Mouse (Mus musculus): ENCODE data around the gene Ninj2. TPM values are rescaled to one million over a fixed set of nuclear protein-coding genes. Genes with fewer than 3 reads are reported as not detected.
A peak's percentile ranks its signal among the peaks of the same experiment; 100 is the strongest.

The Ninj2 gene
- polyA plus RNA-seq, 1 experiment from 2014 or later = not detected

DNA sequence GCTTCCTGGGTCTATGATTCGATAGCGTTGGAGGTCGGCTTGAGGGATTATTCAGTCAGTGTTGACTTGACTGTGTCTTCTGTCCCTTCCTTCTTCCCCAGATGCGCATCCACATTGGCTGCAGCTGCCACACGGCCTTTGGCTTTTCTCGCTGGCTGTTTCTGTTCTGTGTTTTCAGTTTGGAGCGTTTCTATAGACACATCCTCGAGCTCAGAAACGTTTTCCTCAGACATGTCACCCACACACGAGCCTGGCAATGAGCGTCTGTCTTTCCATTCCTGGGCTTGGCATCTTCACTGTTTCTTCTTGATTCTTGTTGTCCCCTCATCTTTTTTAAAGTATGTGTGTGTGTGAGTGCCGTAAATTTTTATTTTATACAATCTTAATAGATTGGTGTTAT lies 8.1 kb downstream of the Ninj2 start:
- Histone ChIP-seq H3K36me3 (no peaks in the 10 kb centered on the region), H3K27ac (replicated peaks) (no peak overlapping the region), H3K4me3 (no peak overlapping the region), H3K27me3 (ENCODE audit: low read depth, poor library complexity, severe bottlenecking) (no peaks in the 10 kb centered on the region), H3K9me3 (replicated peaks) (no peaks in the 10 kb centered on the region), H3K4me1 (no peaks in the 10 kb centered on the region)
- 87% methylated on average over 12 of the region's 12 CpGs for WGBS
- no peak for DNase-seq (ENCODE audit: low spot score)

DNA sequence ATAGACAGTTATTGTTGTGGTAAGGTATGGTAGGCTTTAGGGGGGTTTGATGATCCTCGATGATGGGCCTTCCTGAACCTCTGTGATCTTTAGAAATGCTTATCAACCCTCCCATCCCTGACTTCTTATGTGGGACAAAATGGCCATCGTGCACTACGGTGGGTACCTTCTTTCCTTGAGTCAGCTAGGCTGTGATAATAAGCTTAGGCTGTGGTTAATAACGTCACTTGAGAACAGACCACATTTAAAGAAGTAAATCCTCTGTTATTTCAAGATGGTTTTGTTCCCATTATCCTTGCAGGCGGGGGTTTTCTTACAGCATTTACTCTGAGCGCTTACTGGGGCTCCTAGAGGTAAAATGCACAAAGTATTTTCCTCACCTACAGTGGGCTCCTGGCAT lies 8.8 kb downstream of the Ninj2 start:
- Histone ChIP-seq H3K27me3 (ENCODE audit: low read depth, poor library complexity, severe bottlenecking) (no peaks in the 10 kb centered on the region), H3K36me3 (no peaks in the 10 kb centered on the region), H3K4me1 (no peaks in the 10 kb centered on the region), H3K4me3 (no peak overlapping the region), H3K9me3 (replicated peaks) (no peaks in the 10 kb centered on the region), H3K27ac (replicated peaks) (no peak overlapping the region)
- DNase-seq (ENCODE audit: low spot score) = no peak
- 81% methylated on average over 6 of the region's 6 CpGs for WGBS

DNA sequence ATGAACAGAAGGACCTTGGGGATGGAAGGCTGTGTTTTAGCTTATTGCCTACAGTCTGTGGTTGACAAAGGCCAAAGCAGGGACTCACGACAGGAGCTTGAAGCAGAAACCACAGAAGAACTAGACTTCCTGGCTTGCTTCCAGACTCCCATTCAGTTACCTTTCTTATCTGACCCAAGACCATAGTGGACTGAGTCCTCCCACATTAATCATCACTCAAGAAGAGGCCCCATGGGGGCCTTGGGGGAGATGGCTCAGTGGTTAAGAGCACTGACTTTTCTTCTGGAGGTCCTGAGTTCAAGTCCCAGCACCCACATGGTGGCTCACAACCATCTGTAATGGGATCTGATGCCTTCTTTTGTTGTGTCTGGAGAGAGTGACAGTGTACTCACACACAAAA lies 10.0 kb downstream of the Ninj2 start:
- Histone ChIP-seq H3K4me3 (no peak overlapping the region), H3K27ac (replicated peaks) (no peak overlapping the region), H3K4me1 (0 out of 2 replicates have a peak, but pooled peaks cover 4% of the 10 kb centered on the region), H3K9me3 (replicated peaks) (no peaks in the 10 kb centered on the region), H3K36me3 (no peaks in the 10 kb centered on the region), H3K27me3 (ENCODE audit: low read depth, poor library complexity, severe bottlenecking) (no peaks in the 10 kb centered on the region)
- no peak for DNase-seq (ENCODE audit: low spot score)
- 71% methylated on average over 1 of the region's 1 CpGs for WGBS

DNA sequence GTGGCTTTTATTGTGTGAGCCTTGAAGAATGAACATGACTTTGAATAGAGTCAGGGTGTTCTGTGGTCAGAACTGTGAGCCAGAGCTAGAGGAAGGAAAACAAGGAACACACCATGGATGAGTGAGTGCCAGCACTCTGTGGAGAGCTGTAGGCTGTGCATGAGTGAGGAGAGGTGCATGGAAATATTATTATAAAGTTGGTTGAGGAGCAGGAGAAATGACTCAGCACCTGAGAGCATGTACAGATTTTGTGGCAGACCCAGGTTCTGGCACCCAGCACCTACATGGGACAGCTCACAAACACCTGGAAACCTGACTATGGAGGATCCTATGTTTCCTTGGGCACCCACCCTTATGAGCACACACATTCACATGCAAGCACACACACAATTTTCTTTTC lies 11.9 kb downstream of the Ninj2 start:
- no peak overlapping the region for H3K4me3 ChIP-seq
- H3K27me3 ChIP-seq (ENCODE audit: low read depth, poor library complexity, severe bottlenecking) = no peaks in the 10 kb centered on the region
- peaks cover 10% of the 10 kb centered on the region; the same call in 1 of the 2 replicates for H3K4me1 ChIP-seq
- no peaks in the 10 kb centered on the region for H3K36me3 ChIP-seq
- H3K27ac ChIP-seq (replicated peaks) = no peak overlapping the region
- DNase-seq (ENCODE audit: low spot score) = no peak
- no peaks in the 10 kb centered on the region for H3K9me3 ChIP-seq (replicated peaks)

DNA sequence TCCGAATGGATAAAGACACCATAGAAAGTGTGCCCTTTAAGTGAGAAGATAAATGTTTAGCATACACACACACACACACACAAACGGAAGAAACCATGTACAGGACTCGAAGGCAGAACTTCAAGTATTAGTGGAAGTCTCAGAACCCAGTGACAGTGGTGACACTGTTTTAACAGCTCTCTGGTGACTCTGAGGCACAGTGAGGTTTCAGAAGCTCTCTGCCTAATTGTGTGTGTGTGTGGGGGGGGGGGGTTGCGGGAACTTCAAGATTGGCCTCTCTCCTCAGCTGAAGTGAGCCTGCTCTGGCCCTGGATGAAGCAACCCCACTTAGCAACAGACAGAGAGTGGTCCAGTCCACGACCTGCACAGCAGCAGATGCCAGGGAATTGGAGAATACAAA lies 14.4 kb downstream of the Ninj2 start:
- H3K27me3 ChIP-seq (ENCODE audit: low read depth, poor library complexity, severe bottlenecking) = no peaks in the 10 kb centered on the region
- 90% methylated on average over 5 of the region's 5 CpGs for WGBS
- DNase-seq (ENCODE audit: low spot score) = no peak

DNA sequence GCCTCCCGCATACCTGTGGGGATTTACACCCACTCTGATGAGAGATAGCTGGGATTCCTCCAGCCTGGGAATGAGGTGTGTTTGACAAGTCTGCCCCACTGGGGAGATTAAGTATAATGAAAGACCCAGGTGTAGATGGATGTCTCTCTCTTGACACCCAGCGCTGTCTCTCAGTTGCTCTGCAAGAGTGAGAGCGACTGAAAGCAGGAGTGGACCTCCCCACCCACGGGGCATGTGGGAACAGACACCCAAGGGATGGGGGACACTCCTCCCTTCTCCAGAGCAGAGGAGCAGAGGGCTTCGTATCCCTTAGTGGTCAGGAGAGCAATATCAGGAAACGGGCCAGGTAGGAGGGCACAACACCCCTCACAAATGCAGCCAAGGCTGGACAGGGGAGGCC lies 14.9 kb downstream of the Ninj2 start:
- Histone ChIP-seq H3K4me1 (peaks cover 33% of the 10 kb centered on the region), H3K36me3 (no peaks in the 10 kb centered on the region), H3K4me3 (no peak overlapping the region), H3K9me3 (replicated peaks) (no peaks in the 10 kb centered on the region), H3K27me3 (ENCODE audit: low read depth, poor library complexity, severe bottlenecking) (no peaks in the 10 kb centered on the region), H3K27ac (replicated peaks) (0 out of 2 replicates have a peak overlapping the region, but pooled peaks have one; percentile 13)
- no peak for DNase-seq (ENCODE audit: low spot score)
- 77% methylated on average over 6 of the region's 6 CpGs for WGBS

More for the DNA sequence above, 14.4 kb downstream of the Ninj2 start:
- Histone ChIP-seq H3K9me3 (replicated peaks) (no peaks in the 10 kb centered on the region), H3K27ac (replicated peaks) (no peak overlapping the region), H3K36me3 (no peaks in the 10 kb centered on the region), H3K4me1 (peaks cover 28% of the 10 kb centered on the region), H3K4me3 (no peak overlapping the region)

DNA sequence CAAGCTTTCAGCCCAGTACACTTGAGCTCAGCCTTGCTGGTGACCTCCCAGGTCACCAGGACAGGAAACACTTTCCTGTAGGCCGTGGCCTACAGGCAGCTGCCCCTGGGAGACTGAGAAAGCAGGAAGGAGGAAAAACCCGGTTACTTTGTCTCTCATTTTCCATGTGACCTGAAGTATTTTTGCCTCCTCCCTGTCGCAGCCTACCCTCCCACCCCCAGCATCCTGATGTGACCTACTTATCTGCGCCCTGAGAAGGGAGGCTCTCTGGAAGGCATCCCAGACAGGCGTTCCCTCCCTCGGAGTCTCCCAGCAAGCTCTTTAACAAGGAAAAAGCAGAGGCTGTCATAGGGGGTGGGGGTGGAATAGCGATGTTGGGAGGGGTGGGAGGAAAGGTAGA lies 16.0 kb downstream of the Ninj2 start:
- 32% methylated on average over 7 of the region's 7 CpGs for WGBS

DNA sequence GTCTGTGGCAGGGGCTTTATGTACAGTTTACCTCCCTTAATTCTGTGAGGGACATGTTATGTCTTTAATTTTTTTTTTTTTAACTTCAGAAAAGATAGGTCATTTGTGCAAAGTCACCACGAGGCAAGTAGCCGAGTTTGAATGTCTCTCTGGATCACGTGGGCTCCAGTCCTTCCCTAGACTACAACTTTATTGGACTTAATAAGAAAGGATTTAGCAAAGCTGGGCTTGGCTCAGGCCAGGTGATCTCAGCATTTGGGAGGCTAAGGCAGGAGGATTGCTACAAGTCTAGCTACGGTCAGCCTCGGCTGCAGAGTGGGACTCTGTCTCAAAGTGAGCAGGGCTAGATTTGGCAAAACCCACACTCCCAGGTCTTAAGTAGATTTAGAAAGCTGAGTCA lies 16.8 kb downstream of the Ninj2 start:
- no peak for DNase-seq (ENCODE audit: low spot score)
- peaks cover 37% of the 10 kb centered on the region for H3K4me1 ChIP-seq
- H3K27me3 ChIP-seq (ENCODE audit: low read depth, poor library complexity, severe bottlenecking) = no peaks in the 10 kb centered on the region
- H3K36me3 ChIP-seq = no peaks in the 10 kb centered on the region
- WGBS = 81% methylated on average over 5 of the region's 5 CpGs
- no peak overlapping the region for H3K27ac ChIP-seq (replicated peaks)
- H3K9me3 ChIP-seq (replicated peaks) = no peaks in the 10 kb centered on the region
- no peak overlapping the region for H3K4me3 ChIP-seq

More for the DNA sequence above, 16.0 kb downstream of the Ninj2 start:
- Histone ChIP-seq H3K36me3 (no peaks in the 10 kb centered on the region), H3K27me3 (ENCODE audit: low read depth, poor library complexity, severe bottlenecking) (no peaks in the 10 kb centered on the region), H3K4me1 (peaks cover 34% of the 10 kb centered on the region), H3K27ac (replicated peaks) (no peak overlapping the region), H3K4me3 (no peak overlapping the region), H3K9me3 (replicated peaks) (no peaks in the 10 kb centered on the region)
- DNase-seq (ENCODE audit: low spot score) = no peak

DNA sequence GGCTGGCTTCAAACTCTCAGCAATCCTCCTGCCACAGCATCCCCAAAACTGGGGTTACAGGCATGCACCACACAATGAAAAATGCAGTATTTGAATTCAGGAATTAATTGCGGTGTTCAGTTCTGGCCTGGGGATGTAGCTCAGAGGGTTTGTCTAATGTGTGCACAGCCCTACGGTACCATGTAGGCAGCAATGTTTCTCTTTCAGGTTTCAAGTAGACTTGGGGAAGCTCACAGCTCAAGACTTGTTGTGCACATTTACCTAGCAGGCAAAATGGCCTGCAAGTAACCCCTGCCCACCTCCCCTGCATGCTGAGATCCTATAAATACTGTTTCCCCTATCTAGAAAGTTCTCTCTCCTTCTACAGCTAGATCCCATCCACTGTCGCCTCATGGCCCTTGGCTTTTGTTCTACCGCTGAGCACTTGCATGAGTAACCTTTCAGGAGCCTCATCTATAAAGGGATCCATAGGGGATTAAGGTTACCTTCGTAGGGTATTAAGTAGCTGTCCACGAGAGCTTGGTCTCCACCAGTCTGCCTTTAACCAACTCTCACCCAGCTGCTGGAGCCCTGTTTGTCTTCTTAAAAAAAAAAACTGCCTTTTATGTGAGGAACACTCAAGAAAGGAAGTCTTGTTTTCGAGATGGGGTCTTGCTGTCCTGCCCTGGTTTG lies 17.7 kb downstream of the Ninj2 start:
- Histone ChIP-seq H3K9me3 (replicated peaks) (no peaks in the 10 kb centered on the region), H3K4me1 (peaks cover 42% of the 10 kb centered on the region), H3K27me3 (ENCODE audit: low read depth, poor library complexity, severe bottlenecking) (no peaks in the 10 kb centered on the region), H3K4me3 (no peak overlapping the region), H3K36me3 (no peaks in the 10 kb centered on the region), H3K27ac (replicated peaks) (peak overlapping the region; percentile 84; the same call in 1 of the 2 replicates)
- no peak for DNase-seq (ENCODE audit: low spot score)
- 72% methylated on average over 7 of the region's 7 CpGs for WGBS

DNA sequence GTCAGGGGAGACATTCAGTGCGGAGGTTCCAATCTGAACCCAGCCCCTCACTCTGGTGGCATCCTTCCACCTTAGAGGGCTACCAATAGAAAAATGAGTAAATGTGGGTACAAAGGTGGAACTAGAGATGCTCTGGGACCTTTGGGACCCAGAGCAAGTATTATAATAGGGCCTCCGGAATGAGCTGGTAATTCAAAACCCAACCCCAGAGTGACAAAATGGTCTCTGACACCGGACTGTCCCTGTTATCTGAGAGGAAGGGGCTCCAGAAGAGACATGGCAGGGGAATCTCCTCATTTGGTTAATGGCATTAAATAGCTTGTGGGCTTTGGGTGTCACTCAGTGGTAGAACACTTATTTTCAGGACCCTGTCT lies 18.2 kb downstream of the Ninj2 start:
- DNase-seq (ENCODE audit: low spot score) = no peak
- peak overlapping the region; percentile 84 for H3K27ac ChIP-seq (replicated peaks)
- H3K4me3 ChIP-seq = no peak overlapping the region
- H3K9me3 ChIP-seq (replicated peaks) = no peaks in the 10 kb centered on the region
- 73% methylated on average over 3 of the region's 3 CpGs for WGBS
- peaks cover 42% of the 10 kb centered on the region for H3K4me1 ChIP-seq
- H3K27me3 ChIP-seq (ENCODE audit: low read depth, poor library complexity, severe bottlenecking) = no peaks in the 10 kb centered on the region
- no peaks in the 10 kb centered on the region for H3K36me3 ChIP-seq

DNA sequence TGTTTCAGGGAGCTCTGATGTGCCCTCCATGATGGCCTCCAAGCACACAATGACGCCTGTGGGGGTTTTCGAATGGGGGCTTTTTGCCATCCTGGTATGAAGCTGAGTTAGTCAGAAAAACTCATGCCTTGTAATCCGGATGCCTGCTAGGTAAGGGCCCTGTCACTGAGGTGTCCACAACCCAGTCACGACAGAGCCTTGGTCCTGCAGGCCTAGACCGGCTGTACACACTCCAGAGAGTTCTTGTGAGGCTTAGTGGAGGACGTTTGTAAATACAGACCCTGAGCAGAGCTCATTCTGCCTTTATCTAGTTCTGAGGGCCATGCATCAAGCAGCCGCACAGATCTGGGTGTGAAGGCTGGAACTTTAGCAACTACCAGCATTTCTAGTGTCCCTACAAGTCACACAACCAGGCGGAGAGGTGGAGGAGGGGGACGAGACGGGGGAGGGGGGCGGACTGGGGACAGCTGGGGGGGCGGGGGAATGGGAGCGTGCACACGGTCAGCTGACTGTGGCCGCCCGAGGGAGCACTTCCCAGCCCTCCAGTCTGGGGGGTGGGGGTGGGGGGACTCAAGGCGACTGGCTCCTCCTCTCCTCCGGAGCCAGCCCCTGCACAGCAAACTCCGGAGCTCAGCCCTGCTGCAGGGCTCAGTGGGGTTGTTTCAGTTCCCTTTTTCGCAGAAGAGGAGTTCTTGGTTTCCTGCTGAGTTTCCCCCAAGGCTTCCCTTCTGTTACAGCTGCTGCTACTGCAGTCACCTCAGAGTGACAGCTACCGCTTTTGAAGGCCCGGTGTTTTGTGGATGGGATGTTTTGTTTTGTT lies 19.0 kb downstream of the Ninj2 start:
- DNase-seq (ENCODE audit: low spot score) = peak; percentile 81
- 7% methylated on average over 21 of the region's 22 CpGs for WGBS
- H3K4me3 ChIP-seq = peak overlapping the region; percentile 44

DNA sequence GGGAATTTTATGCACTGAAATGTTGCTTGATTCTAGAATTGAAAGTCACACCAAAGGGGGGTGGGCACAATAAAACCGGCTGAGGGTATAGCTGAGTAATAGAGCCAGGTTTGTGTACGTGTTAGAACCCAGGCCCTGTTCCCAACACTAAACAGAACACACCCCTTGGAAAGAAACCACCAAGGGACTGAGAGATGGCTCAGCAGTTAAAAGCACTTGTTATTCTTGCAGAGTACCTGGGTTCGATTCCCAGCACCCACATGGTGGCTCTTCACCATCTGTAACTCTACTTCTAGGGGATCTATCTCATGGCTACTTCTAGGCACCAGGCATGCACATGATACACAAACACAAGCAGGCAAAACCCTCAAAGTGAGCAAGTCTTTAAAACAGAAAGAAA lies 20.7 kb downstream of the Ninj2 start:
- Histone ChIP-seq H3K36me3 (no peaks in the 10 kb centered on the region), H3K9me3 (replicated peaks) (no peaks in the 10 kb centered on the region), H3K27me3 (ENCODE audit: low read depth, poor library complexity, severe bottlenecking) (no peaks in the 10 kb centered on the region), H3K4me3 (no peak overlapping the region), H3K4me1 (peaks cover 37% of the 10 kb centered on the region), H3K27ac (replicated peaks) (no peak overlapping the region)
- DNase-seq (ENCODE audit: low spot score) = no peak
- WGBS = 90% methylated on average over 3 of the region's 3 CpGs

More for the DNA sequence above, 19.0 kb downstream of the Ninj2 start:
- H3K27me3 ChIP-seq (ENCODE audit: low read depth, poor library complexity, severe bottlenecking) = no peaks in the 10 kb centered on the region
- no peaks in the 10 kb centered on the region for H3K36me3 ChIP-seq
- peaks cover 42% of the 10 kb centered on the region for H3K4me1 ChIP-seq
- peak overlapping the region; percentile 84 for H3K27ac ChIP-seq (replicated peaks)
- H3K9me3 ChIP-seq (replicated peaks) = no peaks in the 10 kb centered on the region

DNA sequence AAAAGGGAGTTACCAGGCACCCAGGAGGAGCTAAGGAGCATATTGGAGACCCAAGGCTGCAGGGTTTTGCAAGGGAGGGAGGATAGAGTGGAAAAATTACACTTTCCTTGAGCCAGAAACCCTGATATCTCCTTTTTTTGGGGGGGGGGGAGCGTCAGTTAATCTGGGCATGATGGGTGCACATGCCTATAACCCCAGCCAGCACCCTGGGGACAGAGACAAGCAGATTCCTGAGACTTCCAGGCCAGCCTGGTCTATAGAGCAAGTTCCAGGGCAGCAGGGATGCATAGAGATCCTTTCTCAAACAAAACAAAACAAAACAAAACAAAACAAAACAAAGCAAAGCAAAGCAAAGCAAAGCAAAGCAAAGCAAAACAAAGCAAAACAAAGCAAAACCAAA lies 21.1 kb downstream of the Ninj2 start:
- Histone ChIP-seq H3K27ac (replicated peaks) (no peak overlapping the region), H3K4me1 (peaks cover 33% of the 10 kb centered on the region), H3K4me3 (no peak overlapping the region), H3K9me3 (replicated peaks) (no peaks in the 10 kb centered on the region), H3K27me3 (ENCODE audit: low read depth, poor library complexity, severe bottlenecking) (no peaks in the 10 kb centered on the region), H3K36me3 (no peaks in the 10 kb centered on the region)
- DNase-seq (ENCODE audit: low spot score) = no peak
- 78% methylated on average over 1 of the region's 1 CpGs for WGBS

Measured in midbrain, embryonic 10.5 days (tissue).